Mouse (Mus musculus) erythroblast, embryonic 14.5 days (primary cell): ENCODE data around the gene Mfsd11.

Source experiments
- GATA1 ChIP-seq: IDR thresholded peaks from 2 replicates; pipeline ENCODE4 v1.6.1; 2012; ENCODE audit warnings: low read length, inconsistent platforms, mixed read lengths
- TAL1 ChIP-seq: IDR thresholded peaks from 3 replicates; pipeline ENCODE4 v1.6.1; 2012; ENCODE audit warnings: low read length, inconsistent platforms, mixed read lengths

- TF ChIP-seq TAL1, result no peak
- TF ChIP-seq GATA1, result no peak
Observed at GRCm38 (mm10) chr11:116884061-116884460, 31.8 kb downstream of the Mfsd11 start.
